Mouse (Mus musculus): ENCODE data around the gene Sec14l5. TPM values are rescaled to one million over a fixed set of nuclear protein-coding genes. Genes with fewer than 3 reads are reported as not detected.
"Not testable (repeated sequence)": the region's sequence is repeated elsewhere in the genome, so short reads cannot be mapped to it uniquely, and the experiment has no call there.

The Sec14l5 gene
- polyA plus RNA-seq, 1 experiment from 2014 or later, result 0.41 TPM

DNA sequence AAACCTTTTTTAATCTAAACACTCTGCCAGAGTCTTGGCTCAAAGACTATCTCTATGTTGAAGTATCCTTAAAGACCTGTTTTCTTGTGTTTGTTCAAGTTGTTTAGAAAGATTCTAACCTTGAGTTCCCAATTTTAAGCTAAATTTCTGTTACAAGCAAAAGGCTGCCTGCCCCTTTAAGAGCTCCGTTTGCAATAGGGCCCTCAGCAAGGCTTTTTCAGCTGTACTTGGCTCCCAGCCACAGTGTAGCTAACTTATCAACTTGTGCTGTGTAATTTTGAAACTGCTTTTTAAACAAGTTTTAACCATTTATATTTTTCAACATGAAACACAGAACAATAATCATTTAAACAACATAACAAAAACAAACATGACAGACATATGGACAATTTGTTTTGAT lies 79.6 kb downstream of the Sec14l5 start:
- not testable (repeated sequence) for H3K27me3 ChIP-seq; ATAC-seq (ENCODE audit: low FRiP score, low read depth); H3K9me3 ChIP-seq; H3K27ac ChIP-seq (replicated peaks); H3K36me3 ChIP-seq; H3K4me2 ChIP-seq; H3K4me1 ChIP-seq (replicated peaks); H3K4me3 ChIP-seq; H3K9ac ChIP-seq
- 13% methylated on average over 1 of the region's 1 CpGs for WGBS

DNA sequence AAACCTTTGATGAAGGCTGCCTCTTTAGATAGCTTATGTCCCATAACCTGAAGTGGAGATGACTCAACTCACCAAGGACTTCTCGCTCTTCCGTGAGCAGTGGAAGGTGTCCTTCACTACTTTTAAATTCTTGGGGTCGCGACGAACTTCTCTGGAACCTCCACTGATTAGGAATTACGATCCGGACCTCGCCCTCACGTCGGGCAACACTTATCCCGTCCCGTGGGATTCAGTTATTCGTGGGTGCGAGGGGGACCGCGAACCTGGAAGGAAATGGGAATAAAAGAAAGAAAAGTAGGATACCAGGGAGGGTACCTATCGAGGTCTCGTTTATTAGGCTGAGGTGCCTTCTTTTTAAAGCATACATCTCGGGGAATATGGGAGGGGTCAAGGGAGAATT lies 80.6 kb downstream of the Sec14l5 start:
- WGBS, result 86% methylated on average over 19 of the region's 19 CpGs
- H3K27me3 ChIP-seq; H3K27ac ChIP-seq (replicated peaks); H3K4me1 ChIP-seq (replicated peaks); H3K4me3 ChIP-seq; H3K36me3 ChIP-seq; H3K9me3 ChIP-seq; H3K9ac ChIP-seq; H3K4me2 ChIP-seq; ATAC-seq (ENCODE audit: low FRiP score, low read depth): not testable (repeated sequence)

DNA sequence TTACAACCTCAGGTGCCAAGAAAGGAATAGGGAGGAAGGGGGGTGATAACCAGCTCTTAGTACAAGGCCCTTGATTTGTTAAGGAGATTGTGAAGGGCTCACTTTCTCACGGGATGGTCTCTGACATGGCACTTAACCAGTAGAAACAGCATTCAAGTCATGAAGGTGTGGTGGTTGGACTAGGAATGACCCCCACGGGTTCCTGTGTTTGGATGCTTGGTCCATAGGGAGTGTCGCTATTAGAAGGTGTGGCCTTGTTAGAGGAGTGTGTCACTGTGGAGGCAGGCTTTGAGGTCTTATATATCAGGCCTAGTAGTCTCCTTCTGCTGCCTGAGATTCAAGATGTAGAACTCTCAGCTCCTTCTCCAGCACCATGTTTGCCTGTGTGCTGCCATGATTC lies 81.2 kb downstream of the Sec14l5 start:
- not testable (repeated sequence) for H3K27ac ChIP-seq (replicated peaks); H3K27me3 ChIP-seq; H3K36me3 ChIP-seq; H3K9me3 ChIP-seq; H3K4me3 ChIP-seq; H3K4me1 ChIP-seq (replicated peaks); H3K9ac ChIP-seq; ATAC-seq (ENCODE audit: low FRiP score, low read depth); H3K4me2 ChIP-seq
- WGBS, result 82% methylated on average over 3 of the region's 3 CpGs

DNA sequence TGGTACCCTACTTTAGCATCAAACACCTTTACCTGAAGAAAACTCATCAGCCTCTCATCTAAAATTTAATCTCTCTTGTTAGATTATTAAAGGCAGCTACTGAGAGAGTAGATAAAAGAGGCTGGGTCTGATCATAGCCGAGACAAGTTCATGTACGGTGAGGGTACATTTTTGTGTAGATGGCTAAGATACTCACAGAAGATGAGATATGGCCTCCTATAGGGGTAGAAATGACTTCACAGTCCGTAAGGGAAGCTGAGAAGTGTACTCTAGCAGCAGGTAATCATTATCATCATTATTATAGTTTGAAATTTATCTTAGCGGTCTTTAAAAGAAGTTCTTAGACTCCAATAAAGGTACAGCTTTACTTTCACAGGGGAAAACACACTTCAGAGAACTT lies 86.1 kb downstream of the Sec14l5 start:
- H3K36me3 ChIP-seq, result no peaks in the 10 kb centered on the region
- H3K9ac ChIP-seq, result no peak overlapping the region
- no peaks in the 10 kb centered on the region for H3K9me3 ChIP-seq
- ATAC-seq (ENCODE audit: low FRiP score, low read depth), result no peak
- H3K27ac ChIP-seq (replicated peaks), result no peak overlapping the region
- H3K27me3 ChIP-seq, result peaks cover 3% of the 10 kb centered on the region; the same call in 1 of the 2 replicates
- H3K4me3 ChIP-seq, result peak overlapping the region; percentile 70
- peak overlapping the region; percentile 66 for H3K4me2 ChIP-seq
- peaks cover 19% of the 10 kb centered on the region for H3K4me1 ChIP-seq (replicated peaks)
- 68% methylated on average over 4 of the region's 4 CpGs for WGBS

DNA sequence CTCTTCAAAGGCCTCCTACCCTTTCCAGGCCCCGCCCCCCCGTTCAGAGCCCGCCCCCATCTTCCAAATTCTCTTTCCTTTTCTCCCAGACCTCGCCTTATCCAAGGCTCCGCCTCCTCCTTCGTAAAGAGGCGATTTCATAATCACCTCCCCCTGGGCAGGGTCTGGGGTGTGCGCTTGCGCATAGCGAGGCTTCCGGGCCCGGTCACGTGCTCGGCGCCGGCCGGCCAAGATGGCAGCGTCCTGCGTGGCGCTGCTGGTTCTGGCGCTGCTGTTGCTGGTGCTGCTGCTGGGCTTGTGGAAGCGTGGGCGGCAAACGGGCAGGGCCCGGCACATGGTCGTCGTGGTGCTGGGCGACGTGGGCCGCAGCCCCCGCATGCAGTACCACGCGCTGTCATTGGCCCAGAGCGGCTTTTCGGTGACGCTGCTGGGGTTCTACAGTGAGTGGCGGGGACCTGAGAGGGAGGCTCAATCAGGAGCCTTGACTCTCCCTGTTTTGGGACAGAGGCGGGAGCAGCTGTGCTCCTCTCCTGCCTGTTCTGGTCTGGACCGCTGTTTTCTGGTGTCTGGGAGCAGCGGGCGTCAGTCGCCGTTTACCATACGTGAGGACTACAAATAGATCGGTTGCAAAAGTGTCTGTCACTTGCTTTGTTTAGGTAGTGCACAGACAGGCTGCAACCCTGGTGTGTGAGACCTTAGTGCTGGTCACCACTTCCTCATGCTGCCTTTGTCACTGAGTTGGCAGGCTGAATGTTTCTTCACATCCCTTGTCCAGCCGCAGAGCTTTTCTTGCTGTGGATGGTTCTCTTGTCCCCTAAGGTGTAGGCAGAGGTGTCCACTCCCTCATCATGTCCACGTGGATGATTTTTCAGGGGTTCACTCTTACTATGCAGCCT lies 86.8 kb downstream of the Sec14l5 start, which contains the start of gene Alg1:
TSS of gene Alg1 (plus strand) at position 204 of the 896 bp plus-strand sequence.
- Histone ChIP-seq H3K4me1 (replicated peaks) (peaks cover 19% of the 10 kb centered on the region), H3K36me3 (no peaks in the 10 kb centered on the region), H3K9ac (peak within 1 kb of the TSS; percentile 70), H3K9me3 (no peaks in the 10 kb centered on the region), H3K4me2 (peak within 1 kb of the TSS; percentile 66), H3K27me3 (peaks cover 3% of the 10 kb centered on the region; the same call in 1 of the 2 replicates), H3K27ac (replicated peaks) (peak within 1 kb of the TSS; percentile 74), H3K4me3 (peak within 1 kb of the TSS; percentile 70)
- peak; percentile 97 for ATAC-seq (ENCODE audit: low FRiP score, low read depth)
- WGBS, result 2% methylated on average over 47 of the region's 47 CpGs

Small RNAs within 50 kb of the gene (microRNA-seq; reads per million reads assigned to microRNA genes)
- gene Gm23689 (not detected), gene Gm26095 (not detected), gene Mir6364 (not detected)

Other genes starting within 250 kb of the Sec14l5 start
- 128 and 130 TPM in 2 replicates for gene Nudt16l1, start 208.3 kb upstream of the Sec14l5 start, polyA plus RNA-seq (2015; fragmentation: Nextera tagmentation; extraction: Ambion mirVana)
- 71.4 and 71.9 TPM in 2 replicates for gene Anks3, start 182.9 kb upstream of the Sec14l5 start, polyA plus RNA-seq (2015; fragmentation: Nextera tagmentation; extraction: Ambion mirVana)
- gene Sept12, start 149.3 kb upstream of the Sec14l5 start, polyA plus RNA-seq (2015; fragmentation: Nextera tagmentation; extraction: Ambion mirVana), result not detected in 2 replicates
- 2.7 and 4.3 TPM in 2 replicates for gene Smim22, start 139.8 kb upstream of the Sec14l5 start, polyA plus RNA-seq (2015; fragmentation: Nextera tagmentation; extraction: Ambion mirVana)
- gene Rogdi, start 133.6 kb upstream of the Sec14l5 start, polyA plus RNA-seq (2015; fragmentation: Nextera tagmentation; extraction: Ambion mirVana), result 140 and 164 TPM in 2 replicates
- 176 and 180 TPM in 2 replicates for gene Glyr1, start 97.2 kb upstream of the Sec14l5 start, polyA plus RNA-seq (2015; fragmentation: Nextera tagmentation; extraction: Ambion mirVana)
- 13.0 and 13.9 TPM in 2 replicates for gene Ubn1, start 97.1 kb upstream of the Sec14l5 start, polyA plus RNA-seq (2015; fragmentation: Nextera tagmentation; extraction: Ambion mirVana)
- 0.16 and 0.18 TPM in 2 replicates for gene Ppl, start 14.7 kb upstream of the Sec14l5 start, polyA plus RNA-seq (2015; fragmentation: Nextera tagmentation; extraction: Ambion mirVana)
- gene Nagpa, start 56.9 kb downstream of the Sec14l5 start, polyA plus RNA-seq (2015; fragmentation: Nextera tagmentation; extraction: Ambion mirVana), result 12.2 and 13.0 TPM in 2 replicates
- gene AU021092, start 75.2 kb downstream of the Sec14l5 start, polyA plus RNA-seq (2015; fragmentation: Nextera tagmentation; extraction: Ambion mirVana), result 15.6 and 16.9 TPM in 2 replicates
- 35.3 and 43.6 TPM in 2 replicates for gene Alg1, start 86.5 kb downstream of the Sec14l5 start, polyA plus RNA-seq (2015; fragmentation: Nextera tagmentation; extraction: Ambion mirVana)
- 9.3 and 10.7 TPM in 2 replicates for gene Eef2kmt, start 108.9 kb downstream of the Sec14l5 start, polyA plus RNA-seq (2015; fragmentation: Nextera tagmentation; extraction: Ambion mirVana)